Mouse (Mus musculus) gastrocnemius, postnatal 14 days (tissue): ENCODE results near the gene Tmc6. TPM values are rescaled to one million over a fixed set of nuclear protein-coding genes. Genes with fewer than 3 reads are reported as not detected.

Experiments used
- DNase-seq: peaks from one replicate; pipeline ENCODE4 v3.0.0; 2021; ENCODE audit warnings: mixed read lengths
- intact Hi-C: fragments of 180-260 bp; cut with DNase I; formaldehyde crosslinking; loops from one replicate; pipeline ENCODE4 v1.15.1; 2025; ENCODE audit warnings: low total_unique reads
- total RNA-seq, 2 experiments: library from RNA; stranded (reverse); gene quantifications; 2 replicates each; pipeline ENCODE4 v1.2.3; 2021

Tmc6 gene
- total RNA-seq, 2 experiments from 2014 or later, result 9.4 to 15.4 TPM

- intact Hi-C loops, result loop anchor here (5.0 kb wide), 1 partner anchor 74 kb away; no protein-coding TSS in a partner anchor
- peak; percentile 52 for DNase-seq
These were observed 4.3 kb upstream of the Tmc6 start for GRCm38 (mm10) chr11:117786294-117786693.

DNA sequence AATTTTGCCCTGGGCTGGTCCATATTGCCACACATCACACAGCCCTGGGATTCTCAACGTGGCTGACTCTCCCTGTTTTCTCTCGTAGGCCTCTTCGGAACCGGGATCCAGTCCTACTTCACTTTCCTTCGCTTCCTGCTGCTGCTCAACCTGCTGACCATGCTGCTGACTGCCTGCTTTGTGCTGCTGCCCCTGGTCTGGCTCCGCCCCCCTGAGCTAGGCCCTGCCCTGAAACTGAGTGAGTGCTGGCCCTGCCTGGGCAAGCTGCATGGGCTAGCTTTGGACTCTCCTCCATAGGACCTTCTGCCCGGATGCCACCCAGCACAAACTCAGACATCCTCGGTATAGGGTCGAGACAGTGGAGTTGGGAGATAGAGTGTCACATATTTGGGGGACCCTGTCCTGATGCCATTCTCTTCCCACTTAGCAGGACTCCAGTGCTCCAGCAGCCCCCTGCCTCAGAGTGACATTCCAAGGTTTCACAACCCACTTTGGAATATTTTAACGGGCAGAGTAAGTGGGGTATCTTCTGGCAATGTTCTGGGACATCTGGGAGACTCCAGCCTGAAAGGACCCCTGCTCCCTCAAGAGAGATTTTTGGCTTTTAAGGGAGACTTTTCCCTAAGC, 1.8 kb upstream of the Tmc6 start:
- intact Hi-C loops, result no loop called here
- DNase-seq, result no peak

DNA sequence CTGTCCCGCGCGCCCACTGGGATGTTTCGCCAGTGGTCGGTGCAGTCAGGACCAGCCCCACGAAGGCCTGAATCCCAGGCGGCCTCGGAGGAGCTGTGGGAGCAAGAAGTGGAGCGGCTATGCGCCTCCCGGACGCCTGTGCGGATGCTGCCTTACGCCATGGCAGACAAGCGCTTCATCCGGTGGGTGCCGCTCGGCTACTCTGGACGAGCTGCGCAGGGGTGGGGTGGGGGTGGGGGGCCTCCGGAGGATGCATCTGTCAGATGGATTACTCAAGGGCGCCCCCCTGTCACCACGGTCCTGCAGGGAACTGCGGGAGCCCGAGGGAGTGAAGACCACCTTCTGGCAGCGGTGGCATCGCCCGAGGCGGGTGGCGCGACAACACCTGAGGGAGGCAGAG, 1.1 kb upstream of the Tmc6 start:
- DNase-seq, result peak; percentile 61
- intact Hi-C loops, result no loop called here

DNA sequence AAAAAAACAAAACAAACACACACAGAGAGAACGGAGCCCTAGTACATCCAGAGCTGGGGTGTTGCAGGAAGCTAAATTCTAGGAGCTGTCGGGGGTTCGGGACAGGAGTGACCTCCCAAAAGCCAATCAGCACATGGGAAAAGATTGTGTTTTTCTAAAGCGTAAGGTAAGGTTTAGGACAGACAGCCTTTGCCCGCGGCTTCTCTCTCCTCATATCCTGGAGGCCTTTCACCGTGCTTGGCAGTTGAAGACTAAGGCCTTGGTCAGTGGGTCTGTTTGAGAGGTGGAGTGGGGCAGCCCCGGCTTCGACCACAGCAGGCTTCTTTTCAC, 672 bp upstream of the Tmc6 start:
- intact Hi-C loops, result no loop called here
- DNase-seq, result no peak

DNA sequence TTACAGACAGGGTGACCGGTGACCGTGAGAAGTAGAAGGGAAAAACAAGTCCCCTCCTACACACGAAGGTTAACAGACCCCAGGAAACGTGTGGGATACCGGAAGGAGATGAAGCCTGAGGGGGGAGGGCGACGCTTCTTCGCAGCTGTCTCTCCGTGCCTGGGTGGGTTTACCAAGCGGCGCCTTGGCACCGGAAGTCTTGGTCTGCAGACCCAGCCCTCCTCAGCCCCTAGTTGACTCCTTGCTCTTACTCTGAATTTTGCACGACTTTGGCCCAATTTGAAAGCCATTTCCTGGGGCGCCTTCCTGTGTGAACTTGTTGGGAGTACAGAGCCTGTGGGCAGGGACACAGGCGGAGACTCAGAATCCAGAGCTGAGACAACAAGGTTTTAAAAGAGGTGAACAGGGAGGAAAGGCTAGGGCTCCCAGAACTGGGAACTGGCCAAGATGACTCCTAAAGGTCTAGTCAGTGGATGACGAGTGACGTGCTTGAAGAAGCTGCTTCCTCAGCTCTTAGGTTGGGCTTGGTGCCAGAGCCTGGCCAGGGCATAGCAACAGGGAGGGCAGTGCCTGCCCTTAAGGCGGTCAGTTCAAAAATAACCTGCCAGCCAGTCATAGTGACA, 688 bp downstream of the Tmc6 start:
- intact Hi-C loops, result no loop called here

DNA sequence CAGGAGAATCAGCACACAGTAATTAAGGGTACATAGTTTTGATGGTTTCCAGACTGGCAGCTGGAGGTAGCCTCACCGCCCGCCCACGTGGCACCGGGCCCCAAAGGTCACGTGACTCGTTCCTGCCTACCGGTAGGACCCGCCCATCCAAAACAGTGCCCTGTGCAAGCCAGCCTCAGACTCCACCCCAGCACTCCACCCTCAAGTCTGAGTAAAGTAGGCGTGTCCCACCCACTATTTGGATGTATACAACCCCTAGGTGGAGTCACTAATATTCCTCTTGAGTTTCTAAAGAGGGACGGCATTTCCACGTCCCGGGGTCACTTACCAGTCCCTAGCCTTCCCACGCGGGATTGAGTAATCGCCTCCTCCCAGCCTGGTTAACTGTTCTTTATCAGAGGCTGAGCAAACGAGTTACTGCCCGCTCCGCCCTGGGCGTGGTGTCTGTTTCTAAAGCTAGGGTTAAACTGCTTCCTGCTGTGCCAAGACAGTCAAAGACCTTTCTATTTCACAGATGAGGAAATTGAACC, 1.4 kb downstream of the Tmc6 start:
- intact Hi-C loops, result no loop called here
- DNase-seq, result peak; percentile 84

More for the DNA sequence above, 688 bp downstream of the Tmc6 start:
- DNase-seq, result peak; percentile 71

GRCm38 (mm10) chr11:117780199-117780515, 1.8 kb downstream of the Tmc6 start:
- no peak for DNase-seq
- intact Hi-C loops, result no loop called here

GRCm38 (mm10) chr11:117779434-117780198, 2.4 kb downstream of the Tmc6 start:
- DNase-seq, result peak; percentile 75
- intact Hi-C loops, result no loop called here

DNA sequence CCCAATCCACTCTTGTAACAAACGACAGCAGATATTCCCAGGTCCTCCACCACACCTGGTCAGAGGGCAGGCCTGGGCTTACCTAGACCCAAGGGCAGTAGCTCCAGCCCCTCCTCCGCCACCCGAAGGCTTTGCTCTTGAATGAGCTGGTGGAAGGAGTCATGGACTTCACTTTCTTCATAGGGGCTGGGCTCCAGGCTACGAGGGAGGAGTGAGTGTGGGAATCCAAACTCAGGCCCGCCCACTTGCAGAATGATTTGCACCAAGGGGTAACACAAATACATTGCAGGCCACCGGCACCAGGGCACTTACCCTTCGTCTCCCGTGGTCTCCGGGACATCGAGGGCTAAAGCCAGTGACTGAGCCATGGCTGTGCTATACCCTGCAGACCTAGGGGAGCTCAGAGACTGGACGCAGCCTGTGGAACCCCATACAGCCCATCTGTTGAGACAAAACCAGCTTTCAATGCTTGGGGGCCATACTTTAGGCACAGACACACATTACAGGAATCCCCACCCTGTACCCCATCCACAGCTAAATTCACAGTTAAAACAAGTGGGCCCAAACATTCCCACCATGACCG, 3.1 kb downstream of the Tmc6 start:
- intact Hi-C loops, result no loop called here
- DNase-seq, result no peak

DNA sequence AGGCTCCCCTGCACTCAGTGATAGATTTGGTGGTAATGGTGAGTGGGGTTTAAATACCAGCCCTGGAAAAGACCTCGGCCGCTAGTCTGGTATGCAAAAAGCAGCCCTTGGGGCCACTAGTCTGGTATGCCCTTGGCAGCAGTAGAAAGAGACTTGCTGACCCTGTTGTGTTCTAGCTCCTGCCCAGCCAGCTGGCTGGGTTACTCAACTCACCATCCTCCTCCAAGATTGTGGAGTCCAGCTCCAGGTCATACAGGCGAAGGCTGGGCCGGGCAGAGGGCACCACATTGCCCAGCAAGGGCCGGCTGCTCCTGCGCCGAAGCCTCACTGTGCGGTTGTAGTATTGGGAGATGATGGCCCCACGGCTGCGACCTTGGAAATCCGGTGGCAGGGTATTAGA, 4.0 kb downstream of the Tmc6 start:
- no peak for DNase-seq
- intact Hi-C loops, result no loop called here

DNA sequence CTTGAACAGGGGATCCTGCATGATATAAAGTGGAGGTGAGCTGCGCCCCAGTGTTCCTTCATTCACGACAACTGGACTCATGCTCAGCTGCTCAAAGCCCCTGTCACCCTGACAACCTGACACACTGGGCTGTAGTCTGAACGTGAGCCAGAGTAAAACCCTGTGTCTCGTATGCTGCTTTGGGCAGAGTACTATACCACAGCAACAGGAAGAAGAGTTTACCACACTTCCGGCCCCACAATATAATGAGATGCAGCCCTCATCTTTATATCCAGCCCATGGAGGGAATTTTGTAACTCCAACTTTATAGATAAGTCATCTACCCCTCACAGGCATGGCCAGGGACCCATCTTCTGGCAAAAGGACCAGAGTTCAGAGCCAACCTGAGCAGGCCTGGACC, 4.9 kb downstream of the Tmc6 start:
- intact Hi-C loops, result no loop called here
- DNase-seq, result no peak

GRCm38 (mm10) chr11:117776085-117776792, 5.8 kb downstream of the Tmc6 start:
- DNase-seq, result no peak

DNA sequence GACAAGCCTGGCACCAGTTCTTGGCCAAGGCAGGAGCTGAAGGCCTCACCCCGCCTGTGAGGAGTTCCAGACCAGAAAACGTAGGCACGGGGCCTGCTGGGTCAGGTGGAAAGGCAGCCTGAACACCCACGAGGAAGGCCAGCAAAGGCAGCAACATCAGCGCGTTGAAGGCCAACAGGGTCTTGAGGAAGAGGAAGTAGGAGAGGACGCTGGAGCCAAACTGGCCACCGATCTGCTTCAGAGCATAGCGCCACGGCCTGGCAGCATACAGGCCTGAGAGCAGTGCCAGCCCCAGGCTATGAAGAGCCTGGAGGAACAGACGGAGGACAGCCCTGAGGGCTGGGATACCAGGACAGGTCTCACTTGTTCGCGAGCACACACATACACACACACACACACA, 6.5 kb downstream of the Tmc6 start:
- no peak for DNase-seq
- intact Hi-C loops, result no loop called here

More at GRCm38 (mm10) chr11:117776085-117776792, 5.8 kb downstream of the Tmc6 start:
- intact Hi-C loops, result no loop called here

DNA sequence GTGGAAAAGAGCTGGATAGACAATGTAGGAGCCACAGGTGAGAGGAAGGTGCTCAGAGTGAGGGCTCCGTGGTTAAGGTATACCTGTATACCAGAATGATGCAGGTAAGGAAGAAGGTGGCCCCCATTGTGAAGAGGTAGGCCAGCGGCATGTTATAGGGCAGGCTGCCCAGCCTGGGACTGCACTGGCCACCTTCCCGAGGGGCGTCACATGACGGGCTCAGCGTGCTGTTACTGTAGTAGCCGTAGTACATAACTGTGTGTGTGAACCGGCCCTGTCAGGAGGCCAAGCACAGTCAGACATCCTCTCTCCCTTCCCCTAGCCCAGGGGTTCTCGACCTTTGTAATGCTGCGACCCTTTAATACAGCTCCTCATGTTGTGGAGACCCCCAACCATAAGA, 7.1 kb downstream of the Tmc6 start:
- no peak for DNase-seq
- intact Hi-C loops, result no loop called here

- intact Hi-C loops, result no loop called here
- no peak for DNase-seq
These were observed 9.6 kb downstream of the Tmc6 start for GRCm38 (mm10) chr11:117772352-117772751.

DNA sequence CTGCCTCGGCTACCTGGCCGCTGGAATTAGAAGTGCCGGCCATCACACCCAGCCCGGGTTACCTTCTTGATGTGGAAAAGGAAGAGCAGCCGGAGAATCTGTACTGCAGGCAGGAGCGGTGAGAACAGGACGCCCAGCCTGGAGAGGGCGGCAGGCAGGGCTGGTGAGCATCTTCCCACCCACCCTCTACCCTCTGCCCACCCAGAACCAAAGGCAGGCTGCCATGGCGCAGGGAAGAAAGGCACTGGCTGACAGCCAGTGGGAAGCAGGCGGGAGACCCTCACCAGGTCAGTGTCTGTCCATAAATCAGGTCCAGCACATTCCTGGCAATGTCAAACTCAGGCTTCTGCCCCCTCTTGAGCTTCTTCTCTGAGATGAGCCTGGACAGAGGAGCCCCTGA, 11.6 kb downstream of the Tmc6 start:
- DNase-seq, result no peak
- intact Hi-C loops, result no loop called here

DNA sequence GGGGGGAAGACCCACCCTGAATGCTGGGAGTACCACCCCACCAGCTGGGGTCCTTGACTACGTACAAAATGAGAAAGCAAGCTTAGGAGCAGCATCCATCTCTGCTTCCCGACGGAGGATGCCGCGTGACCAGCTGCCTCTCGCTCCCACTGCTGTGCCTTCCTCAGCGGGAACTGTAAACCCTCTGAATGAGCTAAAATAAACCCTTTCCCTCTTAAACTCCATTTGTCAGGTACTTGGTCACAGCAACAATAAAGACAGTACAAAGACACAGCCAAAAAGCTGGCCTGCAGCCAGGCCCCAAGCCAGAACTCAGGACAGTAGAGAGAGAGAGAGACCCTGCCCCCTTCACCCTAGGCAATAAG, 12.3 kb downstream of the Tmc6 start:
- DNase-seq, result no peak
- intact Hi-C loops, result no loop called here

DNA sequence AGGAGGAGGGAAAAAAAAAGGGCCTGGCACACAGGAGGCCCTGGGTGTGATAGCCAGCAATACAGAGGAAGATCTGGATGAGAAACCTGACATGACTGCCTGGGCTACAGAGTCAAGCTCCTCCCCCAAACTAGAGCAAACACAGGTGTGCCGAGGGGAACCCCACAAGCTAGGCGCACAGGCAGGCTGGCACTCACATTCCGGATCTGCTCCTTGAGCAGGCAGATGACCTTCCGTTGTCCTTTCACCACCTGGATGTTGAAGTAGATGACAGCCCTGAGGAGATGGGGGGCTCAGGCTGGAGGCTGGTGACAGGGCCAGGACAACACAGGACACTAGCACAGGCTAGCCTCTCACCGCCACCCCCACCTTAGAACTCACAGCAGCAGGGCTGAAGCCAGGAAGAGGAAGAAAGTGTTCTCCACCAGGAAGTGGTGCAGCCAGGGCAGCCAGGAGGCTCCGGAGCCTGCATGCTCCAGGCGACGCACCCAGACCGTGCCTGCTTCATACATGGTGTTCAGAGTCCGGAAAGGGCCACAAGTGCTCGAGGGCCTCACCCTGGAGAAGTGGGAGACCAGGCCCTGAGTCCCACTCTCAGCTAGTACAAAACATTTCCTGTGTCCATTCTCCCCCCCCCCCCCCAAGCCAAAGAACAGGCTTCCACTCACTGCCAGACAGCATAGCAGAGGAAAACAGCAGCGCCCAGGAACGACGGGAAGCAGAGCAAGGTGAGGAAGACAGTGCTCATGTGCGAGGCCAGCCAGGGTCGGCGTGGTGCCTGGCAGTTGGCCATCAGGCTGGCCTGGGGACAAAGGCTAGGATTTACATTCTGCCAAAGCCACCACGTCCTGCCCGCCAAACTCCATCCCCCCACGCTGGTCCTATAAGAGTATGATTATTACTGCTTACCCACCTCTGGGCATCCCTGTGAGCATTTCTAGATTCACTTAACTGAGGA, 13.0 kb downstream of the Tmc6 start:
- no peak for DNase-seq
- intact Hi-C loops, result no loop called here

GRCm38 (mm10) chr11:117766275-117766674, 15.7 kb downstream of the Tmc6 start:
- no peak for DNase-seq
- intact Hi-C loops, result no loop called here
